Mouse (Mus musculus): ENCODE measurements at regions not wholly inside any gene's neighbourhood (a gene's known extent, or its start where the extent isn't known, plus 50 kb on each side); places are given as distances from the start of the nearest gene placed in this dataset.

GRCm38 (mm10) chr1:60661857-60662256, 54.7 kb upstream of the Cd28 start:
- TF ChIP-seq ZNF384 (IDR thresholded peaks at IDR 0.05; ENCODE audit: low read depth, low read length) (no peak), ZC3H11A (IDR thresholded peaks at IDR 0.05; ENCODE audit: borderline replicate concordance, low read depth, low read length) (no peak)
